Mouse (Mus musculus): ENCODE data around the gene Cldn13. TPM values are rescaled to one million over a fixed set of nuclear protein-coding genes. Genes with fewer than 3 reads are reported as not detected.

Cldn13 gene
- total RNA-seq, 2 experiments from 2014 or later, result not detected

DNA sequence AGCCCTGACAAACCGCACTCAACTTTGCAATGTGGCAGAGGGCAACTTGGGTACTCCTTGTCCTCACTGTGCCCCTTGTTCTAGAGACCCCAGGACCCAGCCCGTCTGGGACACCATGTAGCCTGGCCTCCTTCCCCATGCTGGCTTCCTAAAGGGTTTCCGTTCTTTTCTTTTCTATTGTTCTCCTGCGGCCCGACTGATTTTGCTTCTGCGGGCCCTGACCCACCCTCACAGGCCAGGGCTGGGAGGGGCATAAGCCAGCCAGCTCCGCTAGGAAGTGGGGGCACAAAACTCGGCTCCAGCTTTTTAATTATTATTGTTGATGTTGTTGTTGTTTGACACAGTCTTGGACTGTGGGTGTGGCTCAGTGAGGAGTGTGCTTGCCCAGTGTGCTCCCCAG is 23.8 kb downstream of the Cldn13 start:
- peak; percentile 56 to 81 for DNase-seq

DNA sequence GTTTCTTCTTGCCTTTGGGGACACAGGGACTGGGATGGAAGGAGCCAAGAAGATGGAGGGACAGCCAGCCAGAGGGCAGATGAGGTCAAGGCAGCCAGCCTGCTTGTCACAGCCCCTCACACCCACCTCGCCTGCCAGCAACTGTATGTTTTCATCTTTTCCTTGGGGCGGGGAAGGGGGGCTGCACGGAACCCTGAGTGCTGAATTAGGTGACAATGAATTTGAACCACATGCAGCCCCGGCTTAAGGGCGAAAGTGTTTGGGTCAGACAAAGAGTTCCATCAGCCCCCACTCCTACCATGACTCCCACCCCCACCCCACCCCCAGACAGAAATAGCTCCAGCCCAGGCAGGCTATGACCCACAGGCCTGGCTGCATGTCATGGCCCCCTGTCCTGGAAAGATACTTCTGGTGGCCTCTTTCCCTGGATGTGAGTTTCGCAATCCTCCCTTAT is 24.7 kb downstream of the Cldn13 start:
- peak; percentile 74 to 77 for DNase-seq

DNA sequence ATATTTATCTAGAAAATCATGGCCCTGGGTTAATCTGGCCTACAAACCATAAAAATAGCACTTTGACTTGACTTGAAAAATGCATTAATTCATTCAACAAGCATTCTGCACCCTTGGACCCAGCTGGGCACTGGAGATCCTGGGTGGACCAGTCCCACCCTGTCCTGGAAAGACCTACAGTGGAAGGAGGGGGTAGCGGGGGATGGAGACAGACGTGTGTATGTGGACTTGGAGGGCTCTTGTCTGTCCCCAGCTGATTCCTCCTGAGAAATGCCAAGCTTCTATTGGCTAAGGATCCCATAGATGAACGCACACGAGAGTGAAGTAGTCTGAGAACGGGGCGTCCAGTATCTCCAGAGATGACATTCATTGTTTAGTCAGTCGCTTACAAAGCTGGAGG is 26.8 kb downstream of the Cldn13 start:
- DNase-seq, result peak; percentile 48 to 49

DNA sequence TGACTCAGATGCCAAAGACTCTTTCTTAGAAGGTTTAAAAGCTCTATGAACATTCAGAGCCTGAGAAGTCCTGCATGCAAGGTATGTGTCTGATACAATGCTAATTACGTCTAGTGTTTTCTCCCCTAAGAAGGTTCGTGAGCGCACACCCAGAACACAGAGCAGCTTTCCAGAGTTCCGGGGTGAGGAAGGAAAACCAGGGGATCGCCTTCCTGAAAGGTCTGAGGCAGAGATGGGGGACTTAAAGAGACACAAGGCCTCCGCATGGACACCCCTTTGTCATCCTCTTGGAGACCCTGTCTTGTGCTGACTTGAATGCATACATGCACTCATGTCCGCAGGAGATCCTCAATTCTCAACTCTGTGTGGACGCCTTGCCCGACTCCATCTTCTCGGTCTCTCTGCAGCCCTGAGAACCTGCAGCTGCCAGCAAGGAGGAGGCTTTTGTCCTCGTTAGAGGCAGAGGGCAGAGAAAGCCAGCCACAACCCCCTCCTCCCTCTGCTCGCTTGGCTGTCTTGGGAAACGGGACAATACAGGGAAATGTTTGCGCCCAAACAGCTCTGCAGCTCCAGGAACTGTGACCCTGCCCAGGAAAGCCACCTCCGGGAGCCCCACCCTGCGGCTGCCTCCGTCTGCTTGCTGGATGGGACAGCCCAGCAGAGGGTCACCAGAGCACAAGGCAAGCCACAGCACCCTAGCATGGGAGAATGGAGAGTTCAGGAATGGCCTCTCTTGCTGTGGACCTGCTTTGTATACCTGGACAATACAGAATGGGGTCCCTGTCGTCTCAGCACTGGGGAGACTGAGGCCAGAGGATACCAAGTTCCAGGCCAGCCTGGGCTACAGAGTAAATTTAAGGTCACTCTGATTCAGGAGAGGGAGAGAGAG is 27.6 kb downstream of the Cldn13 start:
- DNase-seq, result peak; percentile 65 to 92

DNA sequence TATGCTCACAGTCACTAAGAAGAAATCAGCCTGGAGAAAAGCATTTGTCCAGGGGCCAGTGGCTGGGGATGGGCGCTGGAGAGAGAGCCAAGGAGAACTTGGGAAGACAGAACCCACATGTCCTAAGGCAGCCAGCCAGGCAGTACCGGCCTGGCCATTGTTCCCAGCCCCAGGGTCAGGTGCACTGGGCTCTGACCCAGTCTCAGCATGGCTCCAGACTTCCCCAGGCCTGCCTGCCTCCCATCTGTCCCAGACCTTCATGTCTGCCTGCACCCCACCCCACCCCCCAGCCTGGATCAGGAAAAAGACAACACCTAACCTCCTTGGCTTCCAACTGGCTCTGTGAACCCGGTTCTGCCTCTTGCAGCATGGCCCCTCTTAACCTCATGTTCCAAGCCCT is 32.2 kb downstream of the Cldn13 start:
- peak; percentile 65 to 81 for DNase-seq

DNA sequence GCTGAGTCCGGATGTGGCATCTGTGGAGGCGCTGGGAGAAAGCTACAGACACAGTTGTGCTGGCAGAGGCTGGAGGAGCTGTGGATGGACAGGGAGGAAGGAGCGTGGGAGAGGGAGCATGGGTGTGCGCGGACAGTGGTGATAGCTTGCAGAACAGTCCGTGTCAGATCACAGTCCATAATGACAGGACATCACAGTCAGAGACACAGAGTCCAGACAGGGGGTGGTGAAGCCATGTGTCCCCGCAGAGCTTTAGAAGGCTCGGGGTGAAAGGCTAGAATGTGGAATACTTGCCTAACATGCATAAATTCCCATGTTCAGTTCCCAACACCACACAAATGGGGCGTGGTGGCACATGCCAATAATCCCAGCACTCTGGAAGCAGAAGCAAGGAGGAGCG is 38.5 kb downstream of the Cldn13 start:
- DNase-seq, result no peak

DNA sequence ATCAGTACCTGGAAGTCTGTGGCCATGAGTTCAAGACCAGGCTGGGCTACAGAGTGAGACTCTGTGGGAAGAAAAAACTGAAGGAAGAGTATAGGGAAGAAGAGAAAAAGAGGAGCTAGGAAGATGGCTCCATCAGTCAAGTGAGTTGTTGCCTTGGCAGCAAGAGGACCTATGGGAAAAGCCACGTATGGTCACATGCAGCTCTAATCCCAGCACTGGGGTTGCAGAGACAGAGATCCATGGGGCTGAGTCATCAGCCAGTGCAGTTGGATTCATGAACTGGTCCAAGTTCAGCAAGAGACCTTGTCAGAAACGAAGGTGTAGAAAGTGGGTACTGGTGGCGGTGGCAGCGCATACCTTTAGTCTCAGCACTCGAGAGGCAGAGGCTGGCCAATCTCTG is 40.1 kb downstream of the Cldn13 start:
- no peak for DNase-seq

DNA sequence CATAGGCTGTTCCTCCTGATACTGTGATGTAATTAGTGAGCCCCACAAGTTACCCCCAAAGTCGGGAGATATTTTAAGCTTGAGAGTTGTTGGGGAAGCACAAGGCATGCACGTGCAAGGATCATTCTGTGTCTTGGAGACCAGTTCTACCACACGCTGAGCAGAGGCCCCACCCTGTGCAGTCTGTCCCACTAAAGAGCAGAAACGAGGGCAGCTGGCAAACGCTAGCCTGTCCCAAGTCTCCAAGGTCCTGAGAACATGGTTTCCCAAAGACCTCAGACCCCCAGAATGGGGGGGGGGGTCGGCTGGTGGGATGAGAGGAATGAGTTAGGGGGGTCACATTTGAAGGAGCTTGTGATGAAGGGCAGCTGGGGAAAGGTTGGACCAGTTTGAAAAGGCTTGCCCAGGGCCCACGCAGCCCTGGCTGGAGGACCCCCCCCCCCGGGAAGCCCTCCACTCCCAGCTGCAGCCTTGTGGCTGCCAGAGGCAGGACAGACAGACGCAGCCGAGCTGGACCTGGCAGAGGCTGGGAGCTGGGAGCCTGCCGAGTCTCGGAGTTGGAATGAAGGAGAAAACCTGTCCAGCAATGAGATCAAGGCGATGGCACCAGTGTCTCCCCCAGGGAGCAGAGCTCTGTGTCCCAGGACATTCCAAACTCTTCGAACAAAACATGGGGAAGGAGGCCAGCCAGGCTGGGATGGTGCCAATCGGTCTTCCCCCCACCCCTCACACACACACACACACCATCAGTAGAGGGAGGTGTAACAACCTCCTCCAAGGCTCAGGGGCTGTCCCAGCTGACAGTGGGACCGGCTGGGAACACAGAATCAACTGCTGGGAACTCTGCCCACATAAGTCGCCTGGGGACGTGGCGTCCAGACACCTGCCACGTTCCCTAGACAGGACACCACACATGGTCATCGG is 41.1 kb downstream of the Cldn13 start:
- peak; percentile 84 to 87 for DNase-seq

DNA sequence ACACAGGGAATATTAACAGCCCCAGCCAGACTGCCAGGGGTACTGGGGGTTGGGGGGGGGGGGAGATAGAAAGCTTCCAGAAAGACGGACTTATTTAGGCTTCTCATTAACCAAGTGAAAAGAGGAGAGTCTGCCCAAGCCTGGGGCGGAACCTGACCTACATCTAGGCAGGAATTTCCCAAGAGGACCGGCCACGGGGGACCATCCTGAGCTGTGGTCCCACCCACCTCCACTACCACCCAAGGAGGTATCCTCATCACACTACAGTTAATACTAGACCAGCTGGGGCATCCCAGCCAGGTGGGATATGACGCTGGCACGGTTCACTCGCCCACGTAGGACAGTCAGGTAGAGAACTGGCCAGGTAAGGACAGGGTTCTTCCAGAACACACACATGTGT is 42.3 kb downstream of the Cldn13 start:
- DNase-seq, result peak in 1 of 2 experiments; percentile 43

DNA sequence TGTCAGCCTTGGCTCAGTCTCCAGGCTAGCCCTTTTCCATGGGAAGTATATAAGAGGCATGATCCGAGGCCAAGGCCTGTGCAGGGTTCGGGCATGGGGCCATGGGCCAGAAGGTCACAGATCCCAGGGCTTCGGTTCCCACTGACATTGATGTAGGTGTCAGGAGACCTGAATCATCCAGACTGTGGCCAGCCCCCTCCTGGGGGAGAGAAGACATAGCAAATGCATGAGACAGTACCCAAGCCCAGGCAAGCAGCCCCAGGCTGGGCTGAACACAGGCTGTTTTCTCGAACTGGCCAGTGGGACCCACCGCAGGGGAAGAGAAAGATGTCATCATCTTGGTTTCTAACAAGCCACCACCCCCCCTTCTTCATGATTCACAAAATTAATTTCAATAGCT is 42.7 kb downstream of the Cldn13 start:
- DNase-seq, result peak; percentile 57 to 74

DNA sequence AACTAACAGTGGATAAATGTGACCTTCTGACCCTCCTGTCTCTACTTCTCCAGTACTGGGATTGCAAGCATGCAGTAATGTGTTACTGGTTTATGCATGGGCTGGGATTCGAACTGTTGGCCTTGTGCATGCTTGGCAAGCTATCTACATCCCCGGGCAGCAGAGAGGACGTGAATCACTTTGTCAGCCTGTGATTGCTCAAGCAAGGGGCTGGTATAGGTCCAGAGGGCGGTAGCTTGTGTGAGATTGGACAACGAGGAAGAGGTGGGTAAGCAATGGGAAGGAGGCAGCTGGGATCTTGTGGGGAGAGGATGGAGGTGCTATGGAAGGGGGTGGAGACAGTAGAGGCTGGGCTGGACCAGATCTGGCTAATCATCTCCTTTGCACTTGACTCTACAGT is 46.8 kb downstream of the Cldn13 start:
- DNase-seq, result no peak

DNA sequence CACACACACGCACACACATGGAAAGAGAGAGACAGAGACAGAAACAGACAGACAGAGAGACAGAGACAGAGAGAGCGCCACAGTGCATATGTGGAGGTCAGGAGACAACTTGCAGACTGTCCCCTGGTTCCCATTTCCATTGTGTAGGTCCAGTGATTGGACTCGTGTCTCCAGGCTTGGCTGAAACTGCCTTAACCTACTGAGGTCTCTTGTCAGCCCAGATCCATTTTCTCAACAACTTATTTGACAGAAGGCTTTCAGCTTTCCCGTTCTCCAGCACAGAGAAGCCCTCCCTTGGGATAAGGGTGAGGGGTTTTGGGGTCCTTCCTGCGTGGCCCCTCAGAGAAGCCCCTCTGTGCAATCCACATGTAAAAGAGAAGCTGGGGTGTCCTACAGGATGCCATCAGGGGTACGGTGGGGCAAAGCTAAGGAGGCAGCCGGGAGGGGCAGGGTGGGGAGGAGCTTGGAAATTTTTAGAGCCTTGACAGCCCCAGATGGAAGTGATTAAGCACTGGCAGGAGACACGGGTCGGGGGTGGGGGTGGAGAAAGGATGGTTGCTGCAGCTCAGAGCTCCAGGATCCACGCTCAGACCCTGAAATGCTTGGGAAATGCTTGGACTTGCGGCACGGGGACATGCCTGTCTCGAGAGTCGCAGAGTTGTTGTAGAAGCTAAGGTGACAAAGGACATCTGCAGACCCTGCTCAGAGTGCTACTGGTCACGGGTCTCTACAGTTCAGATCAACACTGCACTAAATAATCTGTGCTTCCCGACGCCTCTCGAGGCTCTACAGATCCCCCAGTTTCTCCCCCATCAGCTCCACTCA is 47.8 kb downstream of the Cldn13 start:
- DNase-seq, result no peak

DNA sequence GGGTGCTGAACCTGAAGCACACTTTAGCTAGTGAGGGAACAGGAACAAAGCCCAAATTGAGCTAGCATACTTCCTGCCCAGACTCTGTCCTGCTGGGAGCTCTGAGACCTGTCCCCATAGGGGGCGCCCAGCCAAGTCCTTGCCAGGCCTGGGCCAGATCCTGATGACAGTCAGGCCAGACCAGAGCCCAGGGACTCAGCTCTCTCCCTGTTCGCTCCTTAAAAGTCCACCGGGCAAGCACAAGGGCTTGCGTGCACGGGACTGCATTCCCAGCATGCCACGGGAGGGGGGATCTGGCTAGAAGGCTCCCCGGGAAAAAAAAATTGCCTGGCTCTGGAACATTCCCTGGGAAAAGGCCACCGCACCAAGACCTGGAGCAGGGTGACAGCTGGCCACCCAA is 50.2 kb downstream of the Cldn13 start:
- peak; percentile 69 to 72 for DNase-seq

Other genes with a start within 250 kb of the Cldn13 start
- gene Limk1, start 226.9 kb downstream of the Cldn13 start, total RNA-seq (2021), result 1 to 10 TPM; 4.3 to 5.1 TPM
- gene Eln, start 168.2 kb downstream of the Cldn13 start, total RNA-seq (2021), result 10 to 100 TPM; 26.0 to 26.7 TPM
- gene Tmem270, start 8.8 kb downstream of the Cldn13 start, total RNA-seq (2021), result not detected
- 1 to 10 TPM; 5.7 to 7.2 TPM for gene Mettl27, start 16.8 kb upstream of the Cldn13 start, total RNA-seq (2021)
- under 1 TPM in 1 of 2 experiments, not detected in 1; 0.62 TPM for gene Cldn4, start 31.4 kb upstream of the Cldn13 start, total RNA-seq (2021)
- 1 to 10 TPM in 1 of 2 experiments, under 1 TPM in 1; 0.20 to 1.8 TPM for gene Cldn3, start 70.7 kb upstream of the Cldn13 start, total RNA-seq (2021)
- gene Abhd11, start 93.6 kb upstream of the Cldn13 start, total RNA-seq (2021), result 10 to 100 TPM; 67.1 to 69.4 TPM
- gene Stx1a, start 108.0 kb upstream of the Cldn13 start, total RNA-seq (2021), result 1 to 10 TPM; 1.0 to 1.5 TPM
- gene Dnajc30, start 148.7 kb upstream of the Cldn13 start, total RNA-seq (2021), result 10 to 100 TPM; 38.4 to 44.3 TPM
- gene Bud23, start 149.4 kb upstream of the Cldn13 start, total RNA-seq (2021), result 10 to 100 TPM; 22.5 to 25.0 TPM
- under 1 TPM; 0.17 to 0.36 TPM for gene Vps37d, start 162.7 kb upstream of the Cldn13 start, total RNA-seq (2021)
- 10 to 100 TPM; 14.1 to 26.6 TPM for gene Mlxipl, start 174.4 kb upstream of the Cldn13 start, total RNA-seq (2021)
- 10 to 100 TPM in 1 of 2 experiments, 1 to 10 TPM in 1; 9.5 to 11.3 TPM for gene Tbl2, start 234.1 kb upstream of the Cldn13 start, total RNA-seq (2021)